8 mouse cellular contexts compared by ENCODE assay signal in the genomic region with DNA sequence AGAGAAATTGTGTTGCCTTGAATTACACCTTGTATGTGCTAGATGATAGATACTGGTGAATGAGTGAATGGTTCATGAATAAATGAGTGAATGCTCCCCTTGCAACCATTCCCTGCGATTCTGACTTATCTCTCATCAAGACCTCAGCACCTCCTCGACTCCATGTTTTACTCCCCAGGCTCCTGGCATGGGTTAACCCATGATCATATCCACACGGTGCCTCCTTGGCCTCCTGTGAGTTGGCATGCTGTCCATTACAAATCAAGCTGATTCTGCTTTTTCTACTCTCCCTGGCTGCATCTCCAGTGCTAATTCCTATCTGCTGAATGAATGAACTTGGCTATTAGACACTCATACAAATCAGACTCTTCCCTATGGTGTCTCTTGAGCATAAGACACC.
"Had no signal": no experiment of that assay in that cellular context is flagged by ENCODE, and none has a peak within 500 bp of the region (broad histone marks: within the 10 kb centered on the region; RNA-seq: fewer than 3 reads in every experiment).

No protein-coding gene starts in this region.

- DNase-seq: lung, adult 18-20 months; lung, postnatal 14 days; lung, postnatal 36 days; midbrain, embryonic 14.5 days; right cerebral cortex, postnatal 14 days; thymus, adult 2 months; thymus, postnatal 25 days; thymus, postnatal 4 days had no signal
